Comparison of ENCODE assay signal across 43 mouse cellular contexts in genomic region chr11:5551931-5552330, GRCm38 (mm10). TPM values are rescaled to one million over a fixed set of nuclear protein-coding genes. Genes with fewer than 3 reads are reported as not detected.
"Had no signal": no experiment of that assay in that cellular context is flagged by ENCODE, and none has a peak within 500 bp of the region (broad histone marks: within the 10 kb centered on the region; RNA-seq: fewer than 3 reads in every experiment).

No protein-coding gene starts in this region.

- H3K4me3 ChIP-seq: gastrocnemius, adult 2 months; heart, adult 2 months; heart, embryonic 10.5 days; heart, embryonic 12.5 days; hindbrain, embryonic 10.5 days; hindbrain, embryonic 12.5 days; intestine, embryonic 15.5 days; kidney, embryonic 15.5 days; limb, embryonic 13.5 days; limb, embryonic 15.5 days; liver, embryonic 12.5 days had no signal

- DNase-seq: gastrocnemius, adult 2 months; gastrocnemius, postnatal 10 days; gastrocnemius, postnatal 25 days; heart, adult 2 months; heart, postnatal 10 days; heart, postnatal 4 days; kidney, adult 18-20 months; kidney, adult 9 months; kidney, postnatal 14 days; kidney, postnatal 36 days; layer of hippocampus, adult 9-11 months; layer of hippocampus, postnatal 36 days; left cerebral cortex, postnatal 4 days had no signal

- H3K4me2 ChIP-seq: heart, embryonic 12.5 days; hindbrain, embryonic 12.5 days; hindbrain, embryonic 14.5 days; intestine, embryonic 15.5 days; kidney, embryonic 15.5 days; limb, embryonic 13.5 days; limb, embryonic 15.5 days; liver, embryonic 12.5 days had no signal

- H3K27me3 ChIP-seq: heart, embryonic 12.5 days; hindbrain, embryonic 12.5 days; intestine, embryonic 15.5 days; kidney, embryonic 15.5 days; limb, embryonic 13.5 days; limb, embryonic 15.5 days; liver, embryonic 12.5 days had no signal

- H3K36me3 ChIP-seq: heart, embryonic 10.5 days; heart, embryonic 12.5 days; hindbrain, embryonic 10.5 days; hindbrain, embryonic 12.5 days; intestine, embryonic 15.5 days; kidney, embryonic 15.5 days; limb, embryonic 13.5 days; limb, embryonic 15.5 days; liver, embryonic 12.5 days had no signal

RNA-seq across cellular contexts. Expression of gene Ankrd36, which starts 17.6 kb away (rescaled TPM):
- total RNA-seq: gastrocnemius, adult 2 months; gastrocnemius, postnatal 10 days; gastrocnemius, postnatal 25 days; gastrocnemius, postnatal 4 days; granulocyte monocyte progenitor cell, adult 5-6 weeks; heart, adult 2 months; heart, postnatal 10 days; heart, postnatal 25 days; heart, postnatal 4 days; layer of hippocampus, adult 18-20 months; layer of hippocampus, adult 8-10 months; layer of hippocampus, postnatal 14 days; layer of hippocampus, postnatal 36 days; left cerebral cortex, adult 18-20 months; left cerebral cortex, adult 8-10 months; left cerebral cortex, postnatal 10 days; left cerebral cortex, postnatal 25 days; left cerebral cortex, postnatal 4 days; liver, adult 2 months had no signal
- polyA plus RNA-seq: frontal cortex, adult 2 months; heart, embryonic 14.5 days; heart, embryonic 16.5 days; hindbrain, embryonic 10.5 days; hindbrain, embryonic 14.5 days; hindbrain, embryonic 16.5 days; inflammation-experienced regulatory T-cells, adult 6 months; intestine, postnatal 0 days; kidney, embryonic 15.5 days; kidney, postnatal 0 days; large intestine, adult 2 months; limb, embryonic 11.5 days; limb, embryonic 15.5 days; liver, adult 2 months had no signal
